ENCODE assay signal across 18 mouse cellular contexts in the genomic region with DNA sequence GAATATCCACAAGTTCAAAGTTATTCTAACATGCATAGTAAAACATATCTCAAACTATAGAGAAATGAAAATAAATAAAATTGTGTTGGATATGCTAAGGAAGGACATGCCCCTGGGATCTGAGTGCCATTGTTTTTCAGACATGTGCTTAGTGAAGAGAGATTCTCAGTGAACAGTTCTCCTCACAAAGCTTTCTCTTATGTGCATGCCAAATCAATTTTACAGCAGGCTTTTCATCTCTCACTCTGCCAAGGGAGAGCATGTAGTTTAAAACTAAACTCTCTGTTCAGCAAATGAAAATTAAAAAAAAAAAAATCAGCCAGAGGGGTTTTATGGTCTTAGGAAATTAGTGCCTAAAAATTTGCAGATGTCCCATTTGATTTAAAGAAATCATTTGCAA.
A peak's percentile ranks its signal among the peaks of the same experiment; 100 is the strongest.
DNase-seq lines count a peak whose midpoint lies in the region; ATAC-seq and TF ChIP-seq lines count a peak whose summit lies in the region.
"Had no signal": no experiment of that assay in that cellular context is flagged by ENCODE, and none has a peak within 500 bp of the region (broad histone marks: within the 10 kb centered on the region; RNA-seq: fewer than 3 reads in every experiment).

No protein-coding gene starts in this region.

- TF ChIP-seq POLR2A in brain, embryonic 14.5 days (IDR thresholded peaks at IDR 0.05; ENCODE audit: borderline replicate concordance, extremely low read depth, insufficient read depth, insufficient read length, poor library complexity, severe bottlenecking), result no peak

- no peaks in the 10 kb centered on the region for H3K9me3 ChIP-seq in embryonic facial prominence, embryonic 11.5 days (replicated peaks; ENCODE audit: control insufficient read depth, low read length)
- H3K9me3 ChIP-seq in embryonic facial prominence, embryonic 10.5 days, result no peaks in the 10 kb centered on the region
- H3K9me3 ChIP-seq in midbrain, embryonic 12.5 days, result no peaks in the 10 kb centered on the region
- H3K9me3 ChIP-seq in midbrain, embryonic 11.5 days (ENCODE audit: control insufficient read depth, low read length), result no peaks in the 10 kb centered on the region
- H3K9me3 ChIP-seq: embryonic facial prominence, embryonic 12.5 days; forebrain, embryonic 13.5 days; heart, embryonic 12.5 days; hindbrain, embryonic 10.5 days; intestine, embryonic 15.5 days had no signal

- H3K4me2 ChIP-seq in embryonic facial prominence, embryonic 11.5 days (ENCODE audit: low read depth, low read length), result no peak overlapping the region
- no peak overlapping the region for H3K4me2 ChIP-seq in midbrain, embryonic 12.5 days (replicated peaks)
- H3K4me2 ChIP-seq in midbrain, embryonic 11.5 days, result no peak overlapping the region
- H3K4me2 ChIP-seq: embryonic facial prominence, embryonic 12.5 days; forebrain, embryonic 13.5 days; heart, embryonic 12.5 days; intestine, embryonic 15.5 days had no signal

- no peaks in the 10 kb centered on the region for H3K36me3 ChIP-seq in embryonic facial prominence, embryonic 11.5 days (replicated peaks; ENCODE audit: control insufficient read depth, insufficient read depth, low read depth, low read length)
- H3K36me3 ChIP-seq in embryonic facial prominence, embryonic 10.5 days (replicated peaks), result no peaks in the 10 kb centered on the region
- H3K36me3 ChIP-seq in midbrain, embryonic 12.5 days, result no peaks in the 10 kb centered on the region
- no peaks in the 10 kb centered on the region for H3K36me3 ChIP-seq in midbrain, embryonic 11.5 days (ENCODE audit: control insufficient read depth, insufficient read depth, low read length)
- H3K36me3 ChIP-seq: embryonic facial prominence, embryonic 12.5 days; heart, embryonic 12.5 days; hindbrain, embryonic 10.5 days; intestine, embryonic 15.5 days had no signal

- no peak overlapping the region for H3K9ac ChIP-seq in embryonic facial prominence, embryonic 11.5 days (replicated peaks; ENCODE audit: low read length)
- no peak overlapping the region for H3K9ac ChIP-seq in midbrain, embryonic 12.5 days (replicated peaks)
- H3K9ac ChIP-seq in midbrain, embryonic 11.5 days (ENCODE audit: low read length), result no peak overlapping the region
- H3K9ac ChIP-seq: embryonic facial prominence, embryonic 12.5 days; forebrain, embryonic 13.5 days; heart, embryonic 12.5 days; intestine, embryonic 15.5 days had no signal

- H3K4me1 ChIP-seq in embryonic facial prominence, embryonic 11.5 days (ENCODE audit: control insufficient read depth, insufficient read depth, low read length), result no peaks in the 10 kb centered on the region
- H3K4me1 ChIP-seq in embryonic facial prominence, embryonic 10.5 days, result no peaks in the 10 kb centered on the region
- no peaks in the 10 kb centered on the region for H3K4me1 ChIP-seq in midbrain, embryonic 12.5 days
- H3K4me1 ChIP-seq in midbrain, embryonic 11.5 days (ENCODE audit: control insufficient read depth, insufficient read depth, low read length), result no peaks in the 10 kb centered on the region
- H3K4me1 ChIP-seq: embryonic facial prominence, embryonic 12.5 days; forebrain, embryonic 13.5 days; heart, embryonic 12.5 days; intestine, embryonic 15.5 days had no signal

- H3K4me3 ChIP-seq in embryonic facial prominence, embryonic 11.5 days (ENCODE audit: low read depth, low read length), result no peak overlapping the region
- no peak overlapping the region for H3K4me3 ChIP-seq in embryonic facial prominence, embryonic 10.5 days
- H3K4me3 ChIP-seq in midbrain, embryonic 12.5 days, result no peak overlapping the region
- no peak overlapping the region for H3K4me3 ChIP-seq in midbrain, embryonic 11.5 days (ENCODE audit: low read depth, low read length)
- H3K4me3 ChIP-seq: embryonic facial prominence, embryonic 12.5 days; forebrain, embryonic 13.5 days; gastrocnemius, adult 2 months; heart, embryonic 12.5 days; hindbrain, embryonic 10.5 days; intestine, embryonic 15.5 days had no signal

- no peaks in the 10 kb centered on the region for H3K27me3 ChIP-seq in embryonic facial prominence, embryonic 11.5 days (ENCODE audit: control insufficient read depth, insufficient read depth, low read length)
- no peaks in the 10 kb centered on the region for H3K27me3 ChIP-seq in embryonic facial prominence, embryonic 10.5 days (replicated peaks; ENCODE audit: low read depth, poor library complexity, severe bottlenecking)
- no peaks in the 10 kb centered on the region for H3K27me3 ChIP-seq in midbrain, embryonic 12.5 days
- no peaks in the 10 kb centered on the region for H3K27me3 ChIP-seq in midbrain, embryonic 11.5 days (ENCODE audit: control insufficient read depth, insufficient read depth, low read length)
- H3K27me3 ChIP-seq: CH12.LX; embryonic facial prominence, embryonic 12.5 days; forebrain, embryonic 13.5 days; heart, embryonic 12.5 days; intestine, embryonic 15.5 days had no signal

- DNase-seq in embryonic facial prominence, embryonic 11.5 days (ENCODE audit: low spot score), result peak; percentile 15
- no peak for DNase-seq in embryonic facial prominence, embryonic 10.5 days (ENCODE audit: low spot score)
- no peak for DNase-seq in midbrain, embryonic 11.5 days (ENCODE audit: low spot score, missing footprints)
- DNase-seq in brain, embryonic 14.5 days (ENCODE audit: low read depth), result peak; percentile 55
- peak; percentile 12 for DNase-seq in mesoderm, embryonic 11.5 days (ENCODE audit: low read depth, low spot score)
- DNase-seq: adrenal gland, adult 2 months; adrenal gland, postnatal 25 days; cerebellum, adult 2 months; cerebellum, postnatal 10 days; gastrocnemius, adult 2 months; gastrocnemius, postnatal 25 days had no signal

- no peak overlapping the region for H3K27ac ChIP-seq in embryonic facial prominence, embryonic 11.5 days (replicated peaks; ENCODE audit: low read depth, low read length)
- H3K27ac ChIP-seq in embryonic facial prominence, embryonic 10.5 days (replicated peaks), result no peak overlapping the region
- H3K27ac ChIP-seq in midbrain, embryonic 12.5 days (replicated peaks), result no peak overlapping the region
- H3K27ac ChIP-seq in midbrain, embryonic 11.5 days (ENCODE audit: low read depth, low read length), result no peak overlapping the region
- H3K27ac ChIP-seq: embryonic facial prominence, embryonic 12.5 days; forebrain, embryonic 13.5 days; gastrocnemius, adult 2 months; hindbrain, embryonic 10.5 days; intestine, embryonic 15.5 days had no signal

- TF ChIP-seq CTCF in brain, embryonic 14.5 days (IDR thresholded peaks at IDR 0.05; ENCODE audit: borderline replicate concordance, extremely low read depth, insufficient read depth, insufficient read length), result no peak

- ATAC-seq in embryonic facial prominence, embryonic 11.5 days (replicated peaks; ENCODE audit: insufficient number of reproducible peaks, low FRiP score, low TSS enrichment, low read depth), result no peak
- ATAC-seq in midbrain, embryonic 12.5 days (ENCODE audit: low FRiP score, low read depth), result peak; percentile 66; the same call in 1 of the 2 replicates
- no peak for ATAC-seq in midbrain, embryonic 11.5 days (ENCODE audit: low FRiP score)
- ATAC-seq: forebrain, embryonic 13.5 days; intestine, embryonic 15.5 days had no signal

Comparison
In these comparisons a context has a peak if more than half of its experiments do, and no peak if none do; other contexts are left out.
1. DNase-seq: peak in embryonic facial prominence, embryonic 11.5 days (single experiment), brain, embryonic 14.5 days (single experiment) and mesoderm, embryonic 11.5 days (single experiment); none in embryonic facial prominence, embryonic 10.5 days (single experiment) and midbrain, embryonic 11.5 days (single experiment).